In the genomic region with DNA sequence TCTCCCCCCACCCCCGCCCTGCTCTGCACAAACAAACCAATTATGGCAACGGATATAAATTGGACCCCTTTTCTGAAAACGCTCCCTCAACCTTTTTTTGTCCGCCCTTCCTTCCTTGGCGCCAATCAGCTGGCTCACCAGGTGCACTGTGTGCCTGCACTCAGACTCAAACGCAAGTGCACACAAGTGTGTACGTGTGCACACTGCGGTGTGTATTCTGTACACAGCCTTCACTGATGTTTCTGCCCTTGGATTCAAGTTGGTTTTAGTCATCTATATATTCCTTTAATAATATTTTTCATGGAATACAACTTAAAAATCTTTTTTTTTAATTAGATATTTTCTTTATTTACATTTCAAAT, we compare ENCODE assay signal across 12 mouse cellular contexts.
DNase-seq lines count a peak whose midpoint lies in the region; ATAC-seq and TF ChIP-seq lines count a peak whose summit lies in the region.
"Had no signal": no experiment of that assay in that cellular context is flagged by ENCODE, and none has a peak within 500 bp of the region (broad histone marks: within the 10 kb centered on the region; RNA-seq: fewer than 3 reads in every experiment).

No protein-coding gene starts in this region.

- DNase-seq in kidney, postnatal 25 days: no peak
- DNase-seq in heart, adult 2 months: no peak
- no peak for DNase-seq in right cerebral cortex, postnatal 25 days
- DNase-seq: thymus, postnatal 36 days had no signal

- intact Hi-C loops in heart, adult 2 months (cut with DNase I): no loop called here

- H3K9me3 ChIP-seq in ES-Bruce4 (replicated peaks; ENCODE audit: control insufficient read depth, insufficient read depth, low read length, poor library complexity, severe bottlenecking): no peaks in the 10 kb centered on the region
- H3K9me3 ChIP-seq in embryonic facial prominence, embryonic 15.5 days (replicated peaks): no peaks in the 10 kb centered on the region
- H3K9me3 ChIP-seq in hindbrain, embryonic 13.5 days: no peaks in the 10 kb centered on the region
- no peaks in the 10 kb centered on the region for H3K9me3 ChIP-seq in midbrain, embryonic 12.5 days
- H3K9me3 ChIP-seq: kidney, embryonic 15.5 days had no signal

- peak overlapping the region; percentile 30; the same call in 1 of the 2 replicates for H3K9ac ChIP-seq in ES-Bruce4 (ENCODE audit: low read depth, poor library complexity, severe bottlenecking)
- no peak overlapping the region for H3K9ac ChIP-seq in embryonic facial prominence, embryonic 15.5 days
- H3K9ac ChIP-seq in hindbrain, embryonic 13.5 days: no peak overlapping the region
- no peak overlapping the region for H3K9ac ChIP-seq in midbrain, embryonic 12.5 days (replicated peaks)
- no peak overlapping the region for H3K9ac ChIP-seq in heart, adult 2 months (ENCODE audit: low read depth, low read length)
- H3K9ac ChIP-seq: kidney, embryonic 15.5 days; lung, embryonic 14.5 days had no signal

- no peaks in the 10 kb centered on the region for H3K27me3 ChIP-seq in ES-Bruce4 (ENCODE audit: control insufficient read depth, insufficient read depth, low read length, poor library complexity, severe bottlenecking)
- H3K27me3 ChIP-seq in embryonic facial prominence, embryonic 15.5 days: peaks cover 5% of the 10 kb centered on the region; the same call in 1 of the 2 replicates
- peaks cover 20% of the 10 kb centered on the region for H3K27me3 ChIP-seq in hindbrain, embryonic 13.5 days
- H3K27me3 ChIP-seq in midbrain, embryonic 12.5 days: peaks cover 33% of the 10 kb centered on the region
- no peaks in the 10 kb centered on the region for H3K27me3 ChIP-seq in heart, adult 2 months (ENCODE audit: control insufficient read depth, insufficient read depth, low read length)
- H3K27me3 ChIP-seq: kidney, embryonic 15.5 days had no signal

- peak overlapping the region; percentile 43 for H3K4me3 ChIP-seq in ES-Bruce4 (ENCODE audit: low read depth, low read length)
- H3K4me3 ChIP-seq in embryonic facial prominence, embryonic 15.5 days (replicated peaks): no peak overlapping the region
- H3K4me3 ChIP-seq in hindbrain, embryonic 13.5 days: no peak overlapping the region
- no peak overlapping the region for H3K4me3 ChIP-seq in midbrain, embryonic 12.5 days
- no peak overlapping the region for H3K4me3 ChIP-seq in heart, adult 2 months
- H3K4me3 ChIP-seq: kidney, embryonic 15.5 days; myocyte had no signal

- no peaks in the 10 kb centered on the region for H3K36me3 ChIP-seq in ES-Bruce4 (ENCODE audit: control insufficient read depth, insufficient read depth, low read length, poor library complexity, severe bottlenecking)
- no peaks in the 10 kb centered on the region for H3K36me3 ChIP-seq in embryonic facial prominence, embryonic 15.5 days
- no peaks in the 10 kb centered on the region for H3K36me3 ChIP-seq in hindbrain, embryonic 13.5 days
- H3K36me3 ChIP-seq in midbrain, embryonic 12.5 days: no peaks in the 10 kb centered on the region
- no peaks in the 10 kb centered on the region for H3K36me3 ChIP-seq in heart, adult 2 months (ENCODE audit: control insufficient read depth, insufficient read depth, low read length)
- H3K36me3 ChIP-seq: kidney, embryonic 15.5 days had no signal

- TF ChIP-seq CTCF in ES-Bruce4 (IDR thresholded peaks at IDR 0.05; ENCODE audit: low read depth, low read length): no peak
- no peak for TF ChIP-seq CTCF in heart, adult 2 months (IDR thresholded peaks at IDR 0.05)

- WGBS in embryonic facial prominence, embryonic 15.5 days: 55% methylated on average over 8 of the region's 8 CpGs
- WGBS in hindbrain, embryonic 13.5 days: 48% methylated on average over 8 of the region's 8 CpGs
- 47% methylated on average over 8 of the region's 8 CpGs for WGBS in midbrain, embryonic 12.5 days
- WGBS in heart, adult 2 months: 90% methylated on average over 8 of the region's 8 CpGs

- H3K4me2 ChIP-seq in embryonic facial prominence, embryonic 15.5 days (replicated peaks): peak overlapping the region; percentile 15
- peak overlapping the region; percentile 37 for H3K4me2 ChIP-seq in hindbrain, embryonic 13.5 days
- peak overlapping the region; percentile 33 for H3K4me2 ChIP-seq in midbrain, embryonic 12.5 days (replicated peaks)

- no peak for TF ChIP-seq EP300 in ES-Bruce4 (IDR thresholded peaks at IDR 0.05; ENCODE audit: insufficient read depth, low read depth, low read length)
- no peak for TF ChIP-seq EP300 in heart, adult 2 months (IDR thresholded peaks at IDR 0.05; ENCODE audit: insufficient read depth, low read depth, low read length)

- TF ChIP-seq POLR2A in ES-Bruce4 (IDR thresholded peaks at IDR 0.05; ENCODE audit: insufficient read depth, low read length): no peak
- TF ChIP-seq POLR2A in heart, adult 2 months (IDR thresholded peaks at IDR 0.05; ENCODE audit: insufficient read depth, low read depth, low read length): no peak

- H3K27ac ChIP-seq in ES-Bruce4 (ENCODE audit: insufficient read depth, low read length): no peak overlapping the region
- no peak overlapping the region for H3K27ac ChIP-seq in embryonic facial prominence, embryonic 15.5 days (replicated peaks)
- H3K27ac ChIP-seq in hindbrain, embryonic 13.5 days: peak overlapping the region; percentile 30
- peak overlapping the region; percentile 75 for H3K27ac ChIP-seq in midbrain, embryonic 12.5 days (replicated peaks)
- H3K27ac ChIP-seq in heart, adult 2 months: no peak overlapping the region
- H3K27ac ChIP-seq: kidney, embryonic 15.5 days had no signal

- no peak for ATAC-seq in embryonic facial prominence, embryonic 15.5 days (ENCODE audit: insufficient number of reproducible peaks, low FRiP score, low TSS enrichment, low read depth)
- no peak for ATAC-seq in hindbrain, embryonic 13.5 days (ENCODE audit: low FRiP score)
- ATAC-seq in midbrain, embryonic 12.5 days (ENCODE audit: low FRiP score, low read depth): peak; percentile 68
- ATAC-seq in CD4-positive, CD25-positive, alpha-beta regulatory T cell, adult 4 months: no peak

- H3K4me1 ChIP-seq in ES-Bruce4 (ENCODE audit: control insufficient read depth, insufficient read depth, low read length): no peaks in the 10 kb centered on the region
- H3K4me1 ChIP-seq in embryonic facial prominence, embryonic 15.5 days: peaks cover 20% of the 10 kb centered on the region; the same call in 1 of the 2 replicates
- H3K4me1 ChIP-seq in hindbrain, embryonic 13.5 days (replicated peaks): peaks cover 33% of the 10 kb centered on the region
- H3K4me1 ChIP-seq in midbrain, embryonic 12.5 days: peaks cover 28% of the 10 kb centered on the region
- H3K4me1 ChIP-seq in heart, adult 2 months (ENCODE audit: control insufficient read depth, insufficient read depth, low read length): no peaks in the 10 kb centered on the region

- H3K79me2 ChIP-seq in heart, adult 2 months (replicated peaks; ENCODE audit: control insufficient read depth, insufficient read depth, low read length): no peaks in the 10 kb centered on the region

Comparison
In these comparisons a context has a peak if more than half of its experiments do, and no peak if none do; other contexts are left out.
1. H3K27ac ChIP-seq: peak in hindbrain, embryonic 13.5 days (single experiment) and midbrain, embryonic 12.5 days (single experiment); none in ES-Bruce4 (single experiment), embryonic facial prominence, embryonic 15.5 days (single experiment) and heart, adult 2 months (single experiment).
2. Peak in every context shown above with its lines, with median percentiles within 50 percentile points of each other: H3K4me2 ChIP-seq.